Mouse (Mus musculus): Measurements from ENCODE around the gene Gfod1.

- no peak for TF ChIP-seq CTCF (conservative IDR thresholded peaks at IDR 0.05; ENCODE audit: low read length)
- no peak for TF ChIP-seq POU5F1 (IDR thresholded peaks at IDR 0.05; ENCODE audit: borderline replicate concordance, low read length)
- TF ChIP-seq NANOG (IDR thresholded peaks at IDR 0.05; ENCODE audit: borderline replicate concordance, low read length) = no peak
Observed at GRCm38 (mm10) chr13:43191290-43191689, 112.7 kb downstream of the Gfod1 start.
